Mouse (Mus musculus): ENCODE measurements around the gene Pgghg. TPM values are rescaled to one million over a fixed set of nuclear protein-coding genes. Genes with fewer than 3 reads are reported as not detected.

The Pgghg gene
- total RNA-seq, 2 experiments from 2014 or later: 4.0 to 7.1 TPM

DNA sequence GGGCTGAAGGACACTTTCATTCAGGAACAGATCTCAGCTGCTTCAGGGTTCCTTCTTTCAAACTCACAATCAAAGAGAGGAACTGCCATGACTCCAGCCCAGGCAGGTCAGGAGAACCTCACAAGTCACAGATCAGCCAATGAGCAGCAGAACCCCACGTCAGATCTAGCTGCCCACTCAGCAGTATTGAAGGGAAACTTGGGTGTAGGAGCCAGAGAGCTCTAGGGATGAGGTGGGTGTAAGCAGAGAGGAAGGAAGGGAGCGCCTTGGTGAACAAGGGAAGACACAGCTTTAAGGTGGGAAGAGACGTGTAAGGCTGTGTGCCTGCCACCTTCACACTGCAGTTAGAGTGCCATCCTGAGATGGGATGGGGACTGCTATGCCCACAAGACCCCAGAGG, 28.9 kb upstream of the Pgghg start:
- no peak for TF ChIP-seq CTCF (conservative IDR thresholded peaks at IDR 0.05)
- Histone ChIP-seq H3K27ac (no peak overlapping the region), H3K4me3 (no peak overlapping the region)
- DNase-seq (ENCODE audit: low spot score in 2 of 2): no peak

- no peak for TF ChIP-seq CTCF (conservative IDR thresholded peaks at IDR 0.05)
- Histone ChIP-seq H3K27ac (no peak overlapping the region), H3K4me3 (no peak overlapping the region)
- DNase-seq (ENCODE audit: low spot score in 2 of 2): no peak
Observed at GRCm38 (mm10) chr7:140912846-140913482, 28.2 kb upstream of the Pgghg start.

DNA sequence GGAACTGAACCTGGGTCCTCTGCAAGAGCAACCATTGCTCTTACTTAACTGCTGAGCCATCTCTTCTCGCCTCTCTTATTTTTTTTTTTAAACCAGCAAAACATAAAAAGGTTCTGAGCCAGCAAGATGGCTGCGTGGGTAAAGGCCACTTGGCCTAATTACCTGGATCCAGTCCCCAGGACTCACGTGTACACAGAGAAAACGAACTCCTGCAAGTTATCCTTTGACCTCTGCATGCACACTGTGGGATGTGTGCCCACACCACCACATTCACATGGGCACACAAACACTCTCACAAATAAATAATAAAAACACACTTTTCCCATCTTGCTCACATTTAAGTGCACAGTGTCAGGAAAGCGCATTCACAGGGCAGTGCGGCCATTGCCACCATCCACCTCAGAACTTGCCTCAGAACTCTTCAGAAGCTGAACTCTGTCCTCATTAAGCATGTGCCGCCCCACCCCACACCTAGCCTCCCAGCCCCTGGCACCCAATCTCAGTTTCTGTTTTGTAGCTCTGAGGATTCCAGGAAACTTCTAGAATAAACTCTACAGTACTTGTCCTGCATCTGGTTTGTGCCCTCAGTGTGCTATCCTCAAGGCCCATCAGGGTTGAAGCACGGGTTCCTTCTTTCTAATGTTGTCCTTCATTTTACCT, 27.0 kb upstream of the Pgghg start:
- TF ChIP-seq CTCF (conservative IDR thresholded peaks at IDR 0.05): no peak
- H3K4me3 ChIP-seq: no peak overlapping the region
- no peak for DNase-seq (ENCODE audit: low spot score in 2 of 2)
- H3K27ac ChIP-seq: no peak overlapping the region

DNA sequence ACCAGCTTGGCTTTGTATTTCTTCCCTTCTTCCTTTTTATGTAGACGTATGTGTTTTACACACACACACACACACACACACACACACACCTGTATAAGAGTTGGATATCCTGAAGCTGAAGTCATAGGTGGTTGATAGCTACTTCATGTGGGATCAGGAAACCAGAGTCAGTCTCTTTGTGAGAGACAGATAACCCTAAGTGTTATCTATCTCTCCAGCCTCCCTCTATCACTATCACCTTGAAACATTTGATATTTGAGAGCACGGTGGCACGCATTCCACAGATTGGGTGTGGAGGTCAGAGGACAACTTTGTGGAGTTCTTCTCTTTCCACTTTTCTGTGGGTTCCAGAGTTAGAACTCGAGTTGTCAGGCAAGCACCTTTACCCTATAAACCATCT, 21.3 kb upstream of the Pgghg start:
- TF ChIP-seq CTCF (conservative IDR thresholded peaks at IDR 0.05): no peak
- H3K4me3 ChIP-seq: no peak overlapping the region
- H3K27ac ChIP-seq: no peak overlapping the region
- DNase-seq (ENCODE audit: low spot score in 2 of 2): no peak

DNA sequence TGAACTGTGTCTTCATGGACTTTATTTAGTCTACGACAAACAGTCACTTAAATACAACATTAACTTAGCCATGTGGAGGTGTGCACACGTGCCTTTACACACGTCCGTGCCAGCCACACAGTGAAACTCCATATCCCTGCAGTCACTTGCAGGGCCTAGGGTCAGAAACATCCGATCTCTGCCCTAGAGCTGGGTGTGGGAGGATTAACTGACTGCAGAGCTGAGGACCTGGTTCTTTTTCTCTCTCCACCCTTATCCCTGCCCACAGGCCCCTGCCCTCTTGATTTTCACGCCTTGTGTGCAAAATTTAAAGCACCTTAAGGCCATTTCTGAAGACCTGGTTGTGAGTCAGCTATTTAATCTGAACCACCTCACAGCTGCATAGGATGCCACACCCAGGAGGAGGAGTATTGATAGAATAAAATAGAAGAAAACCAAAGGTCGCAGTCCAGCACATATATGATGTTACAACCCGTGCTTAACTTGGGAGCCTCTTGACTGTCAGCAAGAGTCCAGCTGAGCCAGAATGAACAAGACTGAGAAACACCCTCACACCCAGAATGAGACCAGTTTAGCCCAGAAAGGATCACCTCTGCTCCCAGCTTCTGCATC, 20.7 kb upstream of the Pgghg start, which contains the start of gene Nlrp6:
TSS of gene Nlrp6 (plus strand) at position 485 of the 612 bp plus-strand sequence.
- DNase-seq (ENCODE audit: low spot score in 2 of 2): no peak
- no peak for TF ChIP-seq CTCF (conservative IDR thresholded peaks at IDR 0.05)
- Histone ChIP-seq H3K4me3 (no peak within 1 kb of the TSS), H3K27ac (no peak within 1 kb of the TSS)

DNA sequence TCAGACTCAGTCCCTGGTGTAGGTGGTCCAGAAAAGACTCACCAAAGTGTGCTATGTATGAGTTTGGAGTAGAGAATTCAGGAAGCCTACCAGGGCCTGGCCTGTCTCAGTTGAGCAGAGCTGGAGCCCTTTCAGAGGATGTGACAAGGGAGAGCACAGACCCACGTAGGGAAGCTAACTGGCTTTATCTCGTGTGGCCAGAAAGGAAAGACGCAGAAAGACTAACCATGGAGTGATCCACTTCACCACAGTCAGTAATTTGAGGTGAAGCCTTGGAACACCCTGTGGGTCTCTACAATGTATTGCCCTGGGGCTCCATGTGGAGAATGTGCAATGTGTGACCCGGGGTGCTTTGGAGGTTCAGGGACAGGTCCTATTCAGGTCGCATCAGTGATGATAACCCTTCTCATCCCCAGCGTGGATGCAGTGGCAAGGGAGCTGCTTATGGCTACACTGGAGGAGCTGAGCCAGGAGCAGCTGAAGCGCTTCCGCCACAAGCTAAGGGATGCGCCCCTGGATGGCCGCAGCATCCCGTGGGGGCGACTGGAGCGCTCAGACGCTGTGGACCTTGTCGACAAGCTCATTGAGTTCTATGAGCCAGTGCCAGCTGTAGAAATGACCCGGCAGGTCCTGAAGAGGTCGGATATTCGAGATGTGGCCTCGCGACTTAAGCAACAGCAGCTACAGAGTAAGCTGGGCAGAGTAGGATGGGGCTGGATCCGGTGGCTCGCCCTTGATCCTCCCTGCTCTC, 19.8 kb upstream of the Pgghg start:
- no peak for TF ChIP-seq CTCF (conservative IDR thresholded peaks at IDR 0.05)
- H3K27ac ChIP-seq: no peak overlapping the region
- no peak for DNase-seq (ENCODE audit: low spot score in 2 of 2)
- no peak overlapping the region for H3K4me3 ChIP-seq

GRCm38 (mm10) chr7:140922398-140923069, 18.7 kb upstream of the Pgghg start:
- DNase-seq (ENCODE audit: low spot score in 2 of 2): no peak
- no peak for TF ChIP-seq CTCF (conservative IDR thresholded peaks at IDR 0.05)
- H3K27ac ChIP-seq: no peak overlapping the region
- H3K4me3 ChIP-seq: peak overlapping the region; percentile 53

DNA sequence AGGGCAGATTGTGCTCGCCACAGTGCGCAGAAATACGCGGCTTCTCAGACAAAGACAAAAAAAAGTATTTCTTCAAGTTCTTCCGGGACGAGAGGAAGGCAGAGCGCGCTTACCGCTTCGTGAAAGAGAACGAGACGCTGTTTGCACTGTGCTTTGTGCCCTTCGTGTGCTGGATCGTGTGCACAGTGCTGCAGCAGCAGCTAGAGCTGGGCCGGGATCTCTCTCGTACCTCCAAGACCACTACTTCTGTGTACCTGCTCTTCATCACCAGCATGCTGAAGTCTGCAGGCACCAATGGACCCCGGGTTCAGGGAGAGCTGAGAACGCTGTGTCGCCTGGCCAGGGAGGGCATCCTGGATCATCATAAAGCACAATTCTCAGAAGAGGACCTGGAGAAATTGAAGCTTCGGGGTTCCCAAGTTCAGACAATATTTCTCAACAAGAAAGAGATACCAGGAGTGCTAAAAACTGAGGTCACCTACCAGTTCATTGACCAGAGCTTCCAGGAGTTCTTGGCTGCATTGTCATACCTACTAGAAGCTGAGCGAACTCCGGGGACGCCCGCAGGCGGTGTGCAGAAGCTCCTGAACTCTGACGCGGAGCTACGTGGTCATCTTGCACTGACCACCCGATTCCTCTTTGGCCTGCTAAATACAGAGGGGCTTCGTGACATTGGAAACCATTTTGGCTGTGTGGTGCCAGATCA, 18.0 kb upstream of the Pgghg start:
- no peak for TF ChIP-seq CTCF (conservative IDR thresholded peaks at IDR 0.05)
- DNase-seq (ENCODE audit: low spot score in 2 of 2): no peak
- H3K27ac ChIP-seq: no peak overlapping the region
- peak overlapping the region; percentile 53 for H3K4me3 ChIP-seq

GRCm38 (mm10) chr7:140927181-140927580, 14.0 kb upstream of the Pgghg start:
- Histone ChIP-seq H3K4me3 (no peak overlapping the region), H3K27ac (no peak overlapping the region)
- no peak for DNase-seq (ENCODE audit: low spot score in 2 of 2)
- TF ChIP-seq CTCF (conservative IDR thresholded peaks at IDR 0.05): no peak

- H3K27ac ChIP-seq: no peak overlapping the region
- TF ChIP-seq CTCF (conservative IDR thresholded peaks at IDR 0.05): peak; percentile 38
- H3K4me3 ChIP-seq: no peak overlapping the region
- no peak for DNase-seq (ENCODE audit: low spot score in 2 of 2)
Observed at GRCm38 (mm10) chr7:140938436-140938835, 2.8 kb upstream of the Pgghg start.

DNA sequence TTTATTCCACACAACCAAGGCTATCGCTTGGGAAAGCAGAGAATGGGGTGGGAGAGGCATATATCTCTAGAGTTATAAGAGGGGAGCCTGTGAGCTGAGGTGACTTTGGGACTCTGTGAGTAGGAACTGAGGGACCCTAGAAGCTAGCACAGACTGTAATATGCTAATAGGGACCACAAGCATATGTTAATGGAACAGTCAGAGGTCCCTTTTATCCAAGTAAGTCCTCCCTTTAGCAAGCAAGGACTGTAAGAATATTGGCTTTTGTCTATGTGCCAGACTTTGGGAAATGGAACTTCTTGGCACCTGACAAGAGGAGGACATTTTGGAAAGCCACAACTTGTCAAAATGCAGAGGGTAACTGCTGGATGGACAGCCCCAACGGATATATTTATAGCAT, 2.3 kb upstream of the Pgghg start:
- no peak overlapping the region for H3K27ac ChIP-seq
- H3K4me3 ChIP-seq: no peak overlapping the region
- DNase-seq (ENCODE audit: low spot score in 2 of 2): no peak
- TF ChIP-seq CTCF (conservative IDR thresholded peaks at IDR 0.05): no peak

GRCm38 (mm10) chr7:140939669-140940171, 1.5 kb upstream of the Pgghg start:
- no peak overlapping the region for H3K4me3 ChIP-seq
- no peak for TF ChIP-seq CTCF (conservative IDR thresholded peaks at IDR 0.05)
- DNase-seq (ENCODE audit: low spot score in 2 of 2): no peak
- no peak overlapping the region for H3K27ac ChIP-seq

All from layer of hippocampus, adult 2 months (tissue).